ENCODE assay signal across 8 mouse cellular contexts in the genomic region with DNA sequence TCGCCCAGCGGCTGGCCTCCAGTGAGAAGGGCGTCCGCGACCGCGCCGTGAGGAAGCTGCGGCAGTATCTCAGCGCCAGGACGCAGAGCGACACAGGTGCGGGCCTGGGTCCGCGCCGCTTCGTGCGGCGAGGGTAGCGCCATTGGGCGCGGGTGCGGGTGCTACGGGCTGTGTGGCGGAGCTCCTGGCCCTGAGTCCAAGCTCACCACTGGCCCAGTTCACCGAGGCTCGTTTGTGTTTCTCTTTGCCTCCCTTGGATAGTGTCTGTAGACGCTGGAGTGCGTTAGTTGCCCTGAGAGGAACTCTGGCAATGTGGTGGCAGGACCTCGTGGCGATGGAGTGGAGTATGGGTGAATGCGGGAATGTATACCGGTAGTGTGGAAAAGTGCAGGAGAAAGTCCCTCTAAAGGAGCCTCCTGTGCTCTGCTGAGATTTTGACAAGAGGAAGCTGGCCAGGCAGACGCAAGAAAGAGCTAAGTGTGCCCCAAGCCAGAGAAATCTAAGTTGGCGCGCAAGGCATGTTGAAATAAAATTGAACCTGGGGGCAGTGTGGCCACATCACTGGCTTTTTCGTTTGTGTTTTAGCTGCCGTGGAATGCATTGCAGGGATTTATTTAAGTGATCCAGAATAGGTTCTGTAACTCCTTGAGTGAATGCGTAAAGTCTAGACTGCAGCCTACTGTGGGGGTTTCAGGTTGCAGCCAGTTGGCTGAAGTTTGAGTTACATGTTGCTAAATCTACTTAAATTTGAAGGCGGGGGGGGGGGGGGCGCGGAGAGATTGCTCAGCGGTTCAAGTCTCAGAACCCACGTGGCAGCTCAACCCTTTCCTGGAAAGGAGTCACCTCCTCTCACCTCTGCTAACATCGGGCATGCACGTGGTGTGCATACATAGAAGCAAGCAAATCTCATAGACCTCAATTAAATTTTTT. TPM values are rescaled to one million over a fixed set of nuclear protein-coding genes. Genes with fewer than 3 reads are reported as not detected.
DNase-seq lines count a peak whose midpoint lies in the region; ATAC-seq lines count a peak whose summit lies in the region.

No protein-coding gene starts in this region.

- peaks cover 19% of the 10 kb centered on the region for H3K4me1 ChIP-seq in hindbrain, embryonic 16.5 days (ENCODE audit: control insufficient read depth, insufficient read depth, low read depth, low read length)
- peaks cover 24% of the 10 kb centered on the region for H3K4me1 ChIP-seq in midbrain, embryonic 12.5 days

- no peaks in the 10 kb centered on the region for H3K9me3 ChIP-seq in hindbrain, embryonic 16.5 days (ENCODE audit: control insufficient read depth, low read length)
- no peaks in the 10 kb centered on the region for H3K9me3 ChIP-seq in midbrain, embryonic 12.5 days

- DNase-seq in adrenal gland, postnatal 14 days = peak; percentile 22
- no peak for DNase-seq in adrenal gland, postnatal 25 days
- DNase-seq in thymus, postnatal 25 days = peak; percentile 11
- DNase-seq in thymus, postnatal 36 days = no peak
- DNase-seq in cerebellum, postnatal 25 days = no peak
- no peak for DNase-seq in layer of hippocampus, postnatal 36 days

- peak overlapping the region; percentile 81 for H3K27ac ChIP-seq in hindbrain, embryonic 16.5 days (ENCODE audit: low read depth, low read length)
- H3K27ac ChIP-seq in midbrain, embryonic 12.5 days (replicated peaks) = peak overlapping the region; percentile 73

- under 1% methylated on average over 46 of the region's 46 CpGs for WGBS in hindbrain, embryonic 16.5 days
- WGBS in midbrain, embryonic 12.5 days = under 1% methylated on average over 46 of the region's 46 CpGs

- ATAC-seq in hindbrain, embryonic 16.5 days = peak; percentile 79
- ATAC-seq in midbrain, embryonic 12.5 days (ENCODE audit: low FRiP score, low read depth) = peak; percentile 76

- H3K4me3 ChIP-seq in hindbrain, embryonic 16.5 days (ENCODE audit: low read length) = peak overlapping the region; percentile 82
- peak overlapping the region; percentile 91 for H3K4me3 ChIP-seq in midbrain, embryonic 12.5 days

- H3K27me3 ChIP-seq in hindbrain, embryonic 16.5 days (replicated peaks; ENCODE audit: control insufficient read depth, insufficient read depth, low read length) = no peaks in the 10 kb centered on the region
- H3K27me3 ChIP-seq in midbrain, embryonic 12.5 days = no peaks in the 10 kb centered on the region

- H3K4me2 ChIP-seq in hindbrain, embryonic 16.5 days (ENCODE audit: low read length) = peak overlapping the region; percentile 94
- peak overlapping the region; percentile 72 for H3K4me2 ChIP-seq in midbrain, embryonic 12.5 days (replicated peaks)

- H3K9ac ChIP-seq in hindbrain, embryonic 16.5 days (ENCODE audit: low read depth, low read length) = peak overlapping the region; percentile 82
- H3K9ac ChIP-seq in midbrain, embryonic 12.5 days (replicated peaks) = peak overlapping the region; percentile 89

- H3K36me3 ChIP-seq in hindbrain, embryonic 16.5 days (ENCODE audit: control insufficient read depth, insufficient read depth, low read length) = no peaks in the 10 kb centered on the region
- H3K36me3 ChIP-seq in midbrain, embryonic 12.5 days = peaks cover 10% of the 10 kb centered on the region

RNA-seq across cellular contexts. Expression of gene Hsf2bp, which starts 0.6 kb away (rescaled TPM):
- total RNA-seq in adrenal gland, postnatal 14 days (2021) = 0.78 and 0.83 TPM in 2 replicates
- 0.76 and 1.2 TPM in 2 replicates for total RNA-seq in adrenal gland, postnatal 25 days (2021)
- polyA plus RNA-seq in hindbrain, embryonic 16.5 days (2015; fragmentation: Nextera tagmentation; extraction: Ambion mirVana) = 0.30 and 1.1 TPM in 2 replicates
- polyA plus RNA-seq in midbrain, embryonic 12.5 days (2016; fragmentation: Nextera tagmentation; extraction: Ambion mirVana) = 0.62 and 0.66 TPM in 2 replicates
- total RNA-seq in layer of hippocampus, postnatal 36 days (2021) = 1 to 10 TPM in 1 of 2 experiments, under 1 TPM in 1; 0.43 to 1.3 TPM

RNA-seq across cellular contexts. Expression of gene Rrp1b, which starts 0.9 kb away (rescaled TPM):
- 24.8 and 26.3 TPM in 2 replicates for total RNA-seq in adrenal gland, postnatal 14 days (2021)
- total RNA-seq in adrenal gland, postnatal 25 days (2021) = 27.5 and 29.5 TPM in 2 replicates
- polyA plus RNA-seq in hindbrain, embryonic 16.5 days (2015; fragmentation: Nextera tagmentation; extraction: Ambion mirVana) = 33.4 and 34.4 TPM in 2 replicates
- 50.6 and 54.5 TPM in 2 replicates for polyA plus RNA-seq in midbrain, embryonic 12.5 days (2016; fragmentation: Nextera tagmentation; extraction: Ambion mirVana)
- total RNA-seq in layer of hippocampus, postnatal 36 days (2021) = 10 to 100 TPM; 17.4 to 19.0 TPM

Comparison
In these comparisons a context has a peak if more than half of its experiments do, and no peak if none do; other contexts are left out.
1. DNase-seq: peak in adrenal gland, postnatal 14 days (single experiment) and thymus, postnatal 25 days (single experiment); none in adrenal gland, postnatal 25 days (single experiment), thymus, postnatal 36 days (0 of 2), cerebellum, postnatal 25 days (0 of 2) and layer of hippocampus, postnatal 36 days (0 of 2).